Mouse (Mus musculus) E14TG2a.4 (cell line): ENCODE measurements around the gene Mpz.

Experiments
- H3K27me3 ChIP-seq: 2 replicates; pipeline ENCODE4 v1.6.1; 2014; ENCODE audit warnings: low read length, control low read depth; ENCODE audit not compliant: insufficient read depth
- H3K36me3 ChIP-seq: 2 replicates; pipeline ENCODE4 v1.6.1; 2014; ENCODE audit warnings: low read length, control low read depth; ENCODE audit not compliant: insufficient read depth
- H3K4me1 ChIP-seq: replicated peaks from 2 replicates; pipeline ENCODE4 v1.6.1; 2014; ENCODE audit warnings: low read depth, low read length, control low read depth
- H3K4me3 ChIP-seq: replicated peaks from 2 replicates; pipeline ENCODE4 v1.5.1; 2014; ENCODE audit warnings: mild to moderate bottlenecking, low read length
- H3K9me3 ChIP-seq: 2 replicates; pipeline ENCODE4 v1.6.1; 2014; ENCODE audit warnings: low read length, control low read depth
- CTCF ChIP-seq: conservative IDR thresholded peaks from 2 replicates; pipeline ENCODE4 v1.5.1; 2014; ENCODE audit warnings: low read length
- NANOG ChIP-seq: IDR thresholded peaks from 2 replicates; pipeline ENCODE4 v1.6.1; 2014; ENCODE audit warnings: borderline replicate concordance, low read length, mixed read lengths
- POU5F1 ChIP-seq: IDR thresholded peaks from 2 replicates; pipeline ENCODE4 v1.6.1; 2014; ENCODE audit warnings: low read length, borderline replicate concordance

Gene Mpz

DNA sequence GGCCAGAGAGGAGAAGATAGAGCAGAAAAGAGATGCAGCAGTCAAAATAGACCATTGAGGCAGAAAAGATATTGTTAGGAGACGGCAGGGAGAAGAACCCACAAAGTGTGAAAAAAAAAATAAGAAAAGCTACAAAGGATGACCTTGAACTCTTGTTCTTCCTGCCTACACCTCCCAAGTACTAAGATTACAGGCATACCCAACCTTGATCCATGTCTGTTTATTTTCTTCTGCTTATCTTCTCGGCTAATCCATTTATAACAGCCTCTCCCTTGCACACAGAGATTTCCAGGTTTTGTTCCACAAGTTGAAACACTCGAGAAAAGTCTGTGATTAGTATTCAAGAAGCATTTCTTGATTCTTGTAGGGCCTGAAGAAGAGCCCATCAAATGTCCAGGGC is 19.4 kb downstream of the Mpz start:
- H3K9me3 ChIP-seq, result no peaks in the 10 kb centered on the region
- H3K36me3 ChIP-seq, result no peaks in the 10 kb centered on the region
- peaks cover 11% of the 10 kb centered on the region; the same call in 1 of the 2 replicates for H3K4me1 ChIP-seq
- no peaks in the 10 kb centered on the region; the same call in 1 of the 2 replicates for H3K27me3 ChIP-seq
- no peak overlapping the region for H3K4me3 ChIP-seq
- no peak for TF ChIP-seq CTCF
- TF ChIP-seq NANOG, result no peak
- TF ChIP-seq POU5F1, result no peak

DNA sequence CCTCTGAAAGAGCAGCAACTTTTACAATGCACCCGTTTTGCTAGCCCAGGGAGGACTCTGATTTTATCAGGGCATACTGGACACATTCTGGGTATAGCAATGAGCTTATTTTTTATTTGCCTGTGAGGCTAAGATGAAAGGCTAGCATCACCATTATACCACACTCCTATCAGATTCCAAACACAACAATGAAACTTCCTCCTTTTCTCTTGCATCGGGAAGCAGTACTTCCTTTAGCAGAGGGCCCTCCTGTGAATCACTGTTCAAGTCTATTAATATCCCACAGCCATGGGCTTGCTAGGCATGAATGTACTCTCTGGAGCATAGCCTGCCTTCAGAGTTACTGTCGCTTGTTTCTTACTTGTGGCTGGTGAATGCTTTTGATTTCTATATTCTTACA is 20.6 kb downstream of the Mpz start:
- H3K27me3 ChIP-seq, result no peaks in the 10 kb centered on the region; the same call in 1 of the 2 replicates
- no peaks in the 10 kb centered on the region for H3K9me3 ChIP-seq
- H3K36me3 ChIP-seq, result no peaks in the 10 kb centered on the region
- TF ChIP-seq CTCF, result no peak
- TF ChIP-seq NANOG, result no peak
- TF ChIP-seq POU5F1, result no peak
- H3K4me3 ChIP-seq, result no peak overlapping the region
- peaks cover 11% of the 10 kb centered on the region; the same call in 1 of the 2 replicates for H3K4me1 ChIP-seq

DNA sequence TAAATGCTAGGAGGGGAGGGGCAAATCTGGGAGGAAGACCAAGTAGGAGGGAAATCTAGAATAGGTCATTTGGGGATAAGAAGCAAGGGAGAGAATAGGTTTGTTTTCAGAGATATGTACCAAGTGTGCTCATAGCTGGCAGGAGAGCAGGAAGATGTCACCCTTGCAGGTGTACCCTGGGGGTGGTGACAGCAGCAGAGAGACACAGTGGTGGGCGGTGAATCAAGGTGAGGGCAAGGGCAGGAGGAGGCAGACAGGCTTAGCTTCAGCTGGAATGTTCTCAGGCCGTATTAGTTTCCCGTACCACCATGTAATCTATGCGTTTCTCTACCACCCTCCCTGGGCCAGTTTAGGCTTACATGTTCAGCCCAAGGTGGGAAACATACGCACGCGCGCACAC is 22.3 kb downstream of the Mpz start:
- Histone ChIP-seq H3K4me3 (no peak overlapping the region), H3K9me3 (no peaks in the 10 kb centered on the region), H3K4me1 (peaks cover 9% of the 10 kb centered on the region; the same call in 1 of the 2 replicates), H3K27me3 (no peaks in the 10 kb centered on the region; the same call in 1 of the 2 replicates), H3K36me3 (no peaks in the 10 kb centered on the region)
- TF ChIP-seq POU5F1 (no peak), NANOG (no peak)

DNA sequence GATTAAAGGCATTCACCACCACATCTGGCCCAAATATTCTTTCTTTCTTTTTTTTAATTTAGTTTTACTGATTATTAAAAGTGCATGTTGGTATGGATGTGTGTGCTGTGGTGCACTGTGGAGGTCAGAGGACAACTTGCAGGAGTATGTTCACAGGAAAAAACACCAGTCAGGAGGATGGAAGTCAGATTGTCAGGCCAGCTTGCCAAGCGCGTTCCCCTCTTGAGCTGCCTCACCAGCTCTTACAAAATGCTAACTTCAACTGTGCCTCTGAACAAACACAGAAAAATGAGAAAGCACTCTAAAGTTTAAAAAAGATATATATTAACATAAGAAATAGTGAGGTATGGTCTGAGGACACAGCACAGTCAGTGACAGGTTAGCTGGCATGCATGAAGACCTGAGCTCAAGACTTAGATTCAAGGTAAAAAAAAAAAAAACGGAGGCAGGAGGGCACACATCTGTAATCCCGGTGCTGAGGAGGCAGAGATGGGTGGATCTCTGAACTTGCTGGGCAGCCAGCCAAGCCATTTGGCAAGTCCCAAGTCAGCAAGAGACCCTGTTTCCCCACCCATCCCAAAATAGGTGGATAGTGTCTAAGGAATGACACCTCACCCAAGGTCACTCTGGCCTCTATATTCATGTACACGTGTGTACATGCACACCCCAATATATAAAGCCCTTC is 29.1 kb downstream of the Mpz start:
- H3K4me3 ChIP-seq, result no peak overlapping the region
- no peaks in the 10 kb centered on the region for H3K36me3 ChIP-seq
- TF ChIP-seq CTCF, result no peak
- no peak for TF ChIP-seq POU5F1
- H3K27me3 ChIP-seq, result no peaks in the 10 kb centered on the region
- H3K4me1 ChIP-seq, result 0 out of 2 replicates have a peak, but pooled peaks cover under 1% of the 10 kb centered on the region
- no peaks in the 10 kb centered on the region for H3K9me3 ChIP-seq

DNA sequence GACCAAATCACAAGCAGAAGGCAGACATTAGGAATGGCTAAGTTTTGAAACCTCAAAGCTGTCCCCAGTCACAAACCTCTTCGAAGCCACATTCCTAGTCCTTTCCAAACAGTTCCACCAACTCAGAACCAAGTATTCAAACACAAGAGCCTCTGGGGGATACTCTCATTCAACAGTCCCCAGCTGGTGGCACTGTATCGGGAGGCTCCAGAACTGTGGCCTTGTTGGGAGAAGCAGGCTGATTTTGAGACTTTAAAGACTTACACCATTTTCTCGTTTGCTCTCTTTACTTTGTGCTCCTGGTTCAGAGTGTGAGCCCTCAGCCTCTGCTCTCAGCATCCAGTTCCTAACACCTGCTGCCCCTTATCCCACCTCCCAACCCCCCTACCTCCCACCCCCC is 32.5 kb downstream of the Mpz start:
- TF ChIP-seq POU5F1 (no peak), NANOG (no peak), CTCF (no peak)
- no peak overlapping the region for H3K4me3 ChIP-seq
- no peaks in the 10 kb centered on the region for H3K9me3 ChIP-seq

DNA sequence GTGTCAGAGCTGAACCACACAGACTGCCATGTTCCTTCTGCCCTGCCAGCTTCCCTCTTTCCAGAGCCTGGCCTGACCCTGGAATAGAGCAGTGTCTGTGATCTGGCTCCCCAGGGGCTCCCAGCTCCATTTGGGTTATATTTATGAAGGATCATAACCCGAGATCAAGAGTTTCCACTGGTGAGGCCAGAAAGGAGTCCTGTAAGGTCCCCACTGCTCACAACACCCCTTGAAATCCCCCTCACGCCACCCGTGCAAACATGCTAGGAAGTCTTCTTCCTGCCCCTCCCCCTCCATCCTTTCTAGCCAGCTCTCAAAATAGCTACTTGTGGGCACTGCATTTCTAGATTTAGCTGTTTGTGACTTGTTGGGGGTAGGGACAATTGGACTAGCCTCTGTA is 33.1 kb downstream of the Mpz start:
- Histone ChIP-seq H3K36me3 (no peaks in the 10 kb centered on the region), H3K27me3 (peaks cover 6% of the 10 kb centered on the region; the same call in 1 of the 2 replicates), H3K4me1 (peaks cover 36% of the 10 kb centered on the region), H3K4me3 (no peak overlapping the region), H3K9me3 (no peaks in the 10 kb centered on the region)
- TF ChIP-seq POU5F1 (no peak), NANOG (no peak), CTCF (no peak)

More for the DNA sequence above, 32.5 kb downstream of the Mpz start:
- Histone ChIP-seq H3K36me3 (no peaks in the 10 kb centered on the region), H3K27me3 (peaks cover 6% of the 10 kb centered on the region; the same call in 1 of the 2 replicates), H3K4me1 (peaks cover 30% of the 10 kb centered on the region)

DNA sequence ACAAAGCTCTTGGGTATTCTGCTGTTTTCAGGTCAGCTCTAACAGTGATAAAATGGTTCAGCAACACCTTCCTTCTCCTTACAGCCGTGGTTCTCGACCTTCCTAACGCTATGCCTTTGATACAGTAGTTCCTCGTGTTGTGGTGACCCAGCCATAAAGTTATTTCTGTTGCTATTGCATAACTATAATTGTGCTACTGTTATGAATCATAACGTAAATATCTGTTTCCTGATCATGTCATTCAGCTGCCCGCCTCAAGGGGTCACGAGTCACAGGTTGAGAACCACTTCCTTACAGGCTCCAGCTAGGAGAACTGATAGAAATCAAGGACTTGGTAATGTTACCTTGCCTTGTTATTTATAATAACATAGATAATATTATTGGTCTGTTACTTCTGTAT is 33.8 kb downstream of the Mpz start:
- no peak overlapping the region for H3K4me3 ChIP-seq
- H3K4me1 ChIP-seq, result peaks cover 43% of the 10 kb centered on the region
- peaks cover 7% of the 10 kb centered on the region; the same call in 1 of the 2 replicates for H3K27me3 ChIP-seq
- TF ChIP-seq POU5F1, result no peak
- no peak for TF ChIP-seq NANOG
- TF ChIP-seq CTCF, result no peak
- no peaks in the 10 kb centered on the region for H3K9me3 ChIP-seq
- no peaks in the 10 kb centered on the region for H3K36me3 ChIP-seq

DNA sequence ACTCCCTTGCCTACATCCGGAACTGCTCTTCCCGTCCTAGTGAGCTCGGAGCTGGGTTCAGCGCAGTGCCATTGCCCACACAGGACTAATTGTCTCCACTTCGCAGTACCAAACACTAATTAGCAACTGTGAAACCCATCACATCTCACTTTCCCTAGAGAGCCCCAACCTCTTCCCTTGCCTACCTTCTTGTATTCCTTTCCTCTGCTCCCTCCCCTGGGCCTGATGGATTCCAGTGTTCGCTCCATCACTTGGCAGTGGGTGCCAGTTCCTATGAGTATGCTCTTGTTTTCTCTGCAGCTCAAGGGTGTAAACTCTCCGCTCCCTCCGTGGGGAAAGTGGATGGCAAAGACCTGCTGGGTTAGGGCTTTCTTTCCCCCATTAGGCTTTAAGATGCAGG is 35.1 kb downstream of the Mpz start:
- H3K4me3 ChIP-seq, result peak overlapping the region; percentile 15
- H3K9me3 ChIP-seq, result no peaks in the 10 kb centered on the region
- no peaks in the 10 kb centered on the region for H3K36me3 ChIP-seq
- H3K27me3 ChIP-seq, result peaks cover 12% of the 10 kb centered on the region; the same call in 1 of the 2 replicates
- no peak for TF ChIP-seq NANOG
- TF ChIP-seq CTCF, result no peak
- TF ChIP-seq POU5F1, result no peak
- peaks cover 55% of the 10 kb centered on the region for H3K4me1 ChIP-seq
